Mouse (Mus musculus) limb, embryonic 13.5 days (tissue): ENCODE data around the gene Wbp1. TPM values are rescaled to one million over a fixed set of nuclear protein-coding genes. Genes with fewer than 3 reads are reported as not detected.

Experiments
- ATAC-seq: fragments of 200-750 bp; cut with Nextera tagmentation; 2 replicates; pipeline ENCODE4 v1.8.0; 2017; ENCODE audit warnings: low read depth, moderate number of reproducible peaks, moderate TSS enrichment; ENCODE audit not compliant: low FRiP score
- H3K27ac ChIP-seq: fragments of 300-500 bp; sonication (generic); 2 replicates; pipeline ENCODE4 v1.5.1; 2015; ENCODE audit warnings: inconsistent platforms, mild to moderate bottlenecking, moderate library complexity
- H3K27me3 ChIP-seq: fragments of 300-500 bp; sonication (generic); 2 replicates; pipeline ENCODE4 v1.6.1; 2015; ENCODE audit warnings: mild to moderate bottlenecking, inconsistent platforms
- H3K36me3 ChIP-seq: fragments of 300-500 bp; sonication (generic); 2 replicates; pipeline ENCODE4 v1.6.1; 2015; ENCODE audit warnings: inconsistent platforms, mild to moderate bottlenecking, moderate library complexity
- H3K4me1 ChIP-seq: fragments of 300-500 bp; sonication (generic); 2 replicates; pipeline ENCODE4 v1.6.1; 2015; ENCODE audit warnings: inconsistent platforms
- H3K4me2 ChIP-seq: fragments of 300-500 bp; sonication (generic); replicated peaks from 2 replicates; pipeline ENCODE4 v1.6.1; 2015; ENCODE audit warnings: inconsistent platforms, mild to moderate bottlenecking, moderate library complexity
- H3K4me3 ChIP-seq: fragments of 300-500 bp; sonication (generic); 2 replicates; pipeline ENCODE4 v1.5.1; 2015; ENCODE audit warnings: moderate library complexity, mild to moderate bottlenecking, inconsistent platforms
- H3K9ac ChIP-seq: fragments of 300-500 bp; sonication (generic); 2 replicates; pipeline ENCODE4 v1.6.1; 2015; ENCODE audit warnings: mild to moderate bottlenecking, inconsistent platforms
- H3K9me3 ChIP-seq: fragments of 300-500 bp; sonication (generic); 2 replicates; pipeline ENCODE4 v1.6.1; 2016; ENCODE audit warnings: inconsistent platforms
- WGBS: fragments of 180-500 bp; shearing (Covaris S2); methylation state at CpG from one replicate; pipeline ENCODE4 v1.1.7; 2015; 5-methylcytosine and 5-hydroxymethylcytosine counted together
- polyA plus RNA-seq: library from polyadenylated mRNA; unstranded; fragments of >200 nt; fragmentation: Nextera tagmentation; extraction: Ambion mirVana; gene quantifications from 2 replicates; pipeline ENCODE4 v1.2.1, GENCODE M21; 2015

Gene Wbp1
- polyA plus RNA-seq, 1 experiment from 2014 or later: 161 TPM

DNA sequence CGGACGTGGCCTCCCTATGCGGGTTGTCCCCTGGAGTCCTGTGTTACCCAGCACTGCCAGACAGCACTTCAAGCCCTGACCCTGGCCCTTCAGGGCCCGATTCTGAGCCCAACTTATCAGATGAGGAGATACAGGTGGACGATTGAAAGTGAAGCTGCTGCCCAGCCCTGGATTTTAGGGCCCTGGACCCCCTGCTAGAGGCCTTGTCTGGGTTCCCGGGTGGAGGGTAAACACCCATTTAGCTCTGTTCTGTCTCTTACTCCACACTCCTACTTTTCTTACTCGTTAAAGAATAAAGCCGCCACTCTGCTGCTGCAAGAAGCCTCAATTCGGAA is 33.5 kb downstream of the Wbp1 start:
- peak overlapping the region; percentile 13 for H3K9ac ChIP-seq
- WGBS: 9% methylated on average over 9 of the region's 9 CpGs
- peak overlapping the region; percentile 52 for H3K4me2 ChIP-seq
- H3K27me3 ChIP-seq: peaks cover 92% of the 10 kb centered on the region
- H3K4me1 ChIP-seq: peaks cover 43% of the 10 kb centered on the region
- no peak for ATAC-seq
- H3K27ac ChIP-seq: no peak overlapping the region
- H3K9me3 ChIP-seq: no peaks in the 10 kb centered on the region
- peak overlapping the region; percentile 23; the same call in 1 of the 2 replicates for H3K4me3 ChIP-seq
- H3K36me3 ChIP-seq: no peaks in the 10 kb centered on the region

GRCm38 (mm10) chr6:83087205-83087925 is 34.0 kb downstream of the Wbp1 start:
- peak overlapping the region; percentile 13 for H3K9ac ChIP-seq
- peak overlapping the region; percentile 52 for H3K4me2 ChIP-seq

GRCm38 (mm10) chr6:83086121-83087035 is 35.0 kb downstream of the Wbp1 start, which contains the start of gene Lbx2:
TSS of gene Lbx2 (plus strand) at chr6:83086367.
- 2% methylated on average over 40 of the region's 42 CpGs for WGBS
- peak within 1 kb of the TSS; percentile 54 for H3K9ac ChIP-seq
- H3K27ac ChIP-seq: no peak within 1 kb of the TSS
- H3K4me1 ChIP-seq: peaks cover 43% of the 10 kb centered on the region
- no peak for ATAC-seq
- H3K9me3 ChIP-seq: no peaks in the 10 kb centered on the region
- H3K27me3 ChIP-seq: peaks cover 95% of the 10 kb centered on the region
- peak within 1 kb of the TSS; percentile 37 for H3K4me3 ChIP-seq
- peak within 1 kb of the TSS; percentile 64 for H3K4me2 ChIP-seq
- peaks cover 13% of the 10 kb centered on the region for H3K36me3 ChIP-seq

More at GRCm38 (mm10) chr6:83087205-83087925, 34.0 kb downstream of the Wbp1 start:
- Histone ChIP-seq H3K4me1 (peaks cover 43% of the 10 kb centered on the region), H3K4me3 (peak overlapping the region; percentile 23), H3K27me3 (peaks cover 93% of the 10 kb centered on the region), H3K27ac (no peak overlapping the region), H3K9me3 (no peaks in the 10 kb centered on the region), H3K36me3 (peaks cover 4% of the 10 kb centered on the region)
- no peak for ATAC-seq
- 2% methylated on average over 47 of the region's 47 CpGs for WGBS

GRCm38 (mm10) chr6:83084477-83084876 is 36.9 kb downstream of the Wbp1 start:
- 3% methylated on average over 6 of the region's 6 CpGs for WGBS
- H3K27me3 ChIP-seq: peaks cover 76% of the 10 kb centered on the region
- no peak overlapping the region for H3K4me3 ChIP-seq
- H3K9me3 ChIP-seq: no peaks in the 10 kb centered on the region
- peaks cover 26% of the 10 kb centered on the region for H3K36me3 ChIP-seq
- peaks cover 44% of the 10 kb centered on the region for H3K4me1 ChIP-seq
- no peak for ATAC-seq
- no peak overlapping the region for H3K9ac ChIP-seq
- H3K27ac ChIP-seq: no peak overlapping the region
- no peak overlapping the region for H3K4me2 ChIP-seq

- no peaks in the 10 kb centered on the region for H3K9me3 ChIP-seq
- H3K4me3 ChIP-seq: no peak overlapping the region
- WGBS: 24% methylated on average over 5 of the region's 5 CpGs
- H3K4me2 ChIP-seq: no peak overlapping the region
- peaks cover 67% of the 10 kb centered on the region for H3K27me3 ChIP-seq
- H3K27ac ChIP-seq: no peak overlapping the region
- peaks cover 52% of the 10 kb centered on the region for H3K4me1 ChIP-seq
- H3K36me3 ChIP-seq: peaks cover 26% of the 10 kb centered on the region
- no peak overlapping the region for H3K9ac ChIP-seq
- no peak for ATAC-seq
These were observed 37.9 kb downstream of the Wbp1 start for GRCm38 (mm10) chr6:83083497-83083896.

DNA sequence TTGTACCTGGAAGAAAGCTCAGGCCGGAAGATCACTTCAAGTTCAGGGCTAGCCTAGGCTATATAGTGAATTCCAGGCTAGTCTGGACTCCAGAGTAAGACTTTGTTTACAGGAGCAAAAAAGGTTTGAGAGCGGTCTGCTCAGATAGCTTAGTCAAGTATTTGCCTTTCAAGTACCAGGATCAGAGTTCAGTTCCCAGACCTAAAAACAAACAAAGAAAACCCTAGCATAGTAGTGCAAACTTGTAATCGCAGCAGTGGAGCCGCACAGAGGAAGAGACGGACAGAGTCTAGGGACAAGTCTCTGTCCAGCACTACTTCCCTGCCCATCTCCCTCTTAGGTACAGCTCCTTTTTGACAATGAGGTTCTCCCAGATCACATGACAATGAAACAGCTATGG is 41.1 kb downstream of the Wbp1 start:
- Histone ChIP-seq H3K9me3 (no peaks in the 10 kb centered on the region), H3K36me3 (peaks cover 26% of the 10 kb centered on the region), H3K4me2 (no peak overlapping the region), H3K4me1 (peaks cover 27% of the 10 kb centered on the region), H3K27me3 (peaks cover 50% of the 10 kb centered on the region), H3K27ac (no peak overlapping the region), H3K4me3 (no peak overlapping the region), H3K9ac (no peak overlapping the region)
- ATAC-seq: no peak
- WGBS: 97% methylated on average over 5 of the region's 5 CpGs

DNA sequence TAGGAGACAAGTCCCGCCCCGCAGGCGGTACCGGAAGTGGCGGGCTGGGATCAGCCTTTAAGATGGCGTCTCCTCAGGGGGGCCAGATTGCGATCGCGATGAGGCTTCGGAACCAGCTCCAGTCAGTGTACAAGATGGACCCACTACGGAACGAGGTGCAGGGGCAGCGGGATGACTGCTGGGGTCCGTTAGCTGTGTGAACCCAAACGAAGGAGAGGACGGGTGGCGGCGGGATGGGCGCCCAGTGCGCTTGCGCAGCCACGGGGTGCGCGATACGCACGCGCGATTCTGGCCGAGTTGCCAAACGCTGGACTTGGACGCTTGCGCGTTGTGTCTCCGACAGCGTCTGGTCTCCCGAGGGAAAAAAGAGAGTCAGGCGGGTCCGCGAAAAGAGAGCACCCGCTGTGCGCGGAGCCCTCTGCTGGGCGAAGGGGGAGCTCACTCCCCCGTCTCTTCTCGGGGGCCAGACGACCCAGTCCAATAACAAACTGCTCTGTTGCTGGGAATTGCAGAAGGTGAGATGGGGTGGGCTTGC is 43.0 kb downstream of the Wbp1 start:
- peak; percentile 90 for ATAC-seq
- Histone ChIP-seq H3K9me3 (no peaks in the 10 kb centered on the region), H3K36me3 (peaks cover 26% of the 10 kb centered on the region), H3K9ac (peak overlapping the region; percentile 76), H3K27ac (peak overlapping the region; percentile 64; the same call in 1 of the 2 replicates), H3K4me2 (peak overlapping the region; percentile 96), H3K4me3 (peak overlapping the region; percentile 77), H3K27me3 (peaks cover 50% of the 10 kb centered on the region), H3K4me1 (peaks cover 14% of the 10 kb centered on the region)
- under 1% methylated on average over 46 of the region's 46 CpGs for WGBS

- peak within 1 kb of the TSS; percentile 65 for H3K27ac ChIP-seq
- peak; percentile 97 for ATAC-seq
- H3K9ac ChIP-seq: peak within 1 kb of the TSS; percentile 76
- H3K36me3 ChIP-seq: peaks cover 26% of the 10 kb centered on the region
- peak within 1 kb of the TSS; percentile 77 for H3K4me3 ChIP-seq
- under 1% methylated on average over 54 of the region's 54 CpGs for WGBS
- peaks cover 14% of the 10 kb centered on the region for H3K4me1 ChIP-seq
- no peaks in the 10 kb centered on the region for H3K9me3 ChIP-seq
- H3K4me2 ChIP-seq: peak within 1 kb of the TSS; percentile 96
- H3K27me3 ChIP-seq: peaks cover 50% of the 10 kb centered on the region
These were observed 43.6 kb downstream of the Wbp1 start, which contains the start of gene Pcgf1 for GRCm38 (mm10) chr6:83077630-83078323. TSS of gene Pcgf1 (plus strand) at chr6:83077869.

DNA sequence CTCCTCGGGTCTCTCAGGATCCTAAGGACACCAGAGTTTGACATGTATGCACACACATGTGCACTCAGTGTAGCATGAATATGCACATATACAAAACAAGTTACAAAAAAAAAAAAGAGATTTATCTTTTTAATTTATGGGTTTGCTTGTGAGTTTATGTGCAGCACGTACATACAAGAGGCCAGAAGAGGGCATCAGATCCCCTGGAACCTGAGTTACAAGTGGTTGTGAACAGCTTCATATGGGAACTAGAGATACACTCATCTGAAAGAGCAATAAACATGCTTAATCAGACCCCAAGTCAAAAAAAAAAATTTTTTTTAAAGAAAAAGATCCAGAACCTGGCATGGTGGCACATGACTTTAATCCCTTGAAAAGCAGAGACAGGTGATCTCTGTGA is 46.4 kb downstream of the Wbp1 start:
- 23% methylated on average over 2 of the region's 2 CpGs for WGBS
- Histone ChIP-seq H3K4me3 (no peak overlapping the region), H3K4me2 (no peak overlapping the region), H3K27ac (no peak overlapping the region), H3K9me3 (no peaks in the 10 kb centered on the region), H3K27me3 (peaks cover 68% of the 10 kb centered on the region), H3K4me1 (peaks cover 27% of the 10 kb centered on the region), H3K36me3 (no peaks in the 10 kb centered on the region), H3K9ac (no peak overlapping the region)
- no peak for ATAC-seq

DNA sequence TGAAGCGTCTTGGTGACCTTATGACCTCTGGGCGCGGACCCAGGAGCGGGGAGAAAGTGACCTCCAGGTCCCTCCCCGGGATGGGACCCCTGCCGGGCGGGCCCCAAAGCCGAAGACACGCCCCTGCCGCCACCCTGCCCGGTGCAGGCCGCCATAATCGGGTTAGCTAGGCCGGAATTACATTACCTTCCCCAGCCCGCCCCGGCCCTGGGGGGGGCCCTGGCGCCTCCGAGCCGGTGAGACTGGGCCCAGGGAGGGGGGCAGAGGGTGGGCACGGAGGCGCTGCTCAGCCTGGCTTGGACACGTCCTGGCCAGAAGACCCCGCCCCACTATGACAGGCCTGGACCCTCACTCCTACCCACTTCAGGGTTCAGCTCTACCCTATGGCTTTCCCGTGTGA is 50.1 kb downstream of the Wbp1 start:
- Histone ChIP-seq H3K4me1 (peaks cover 24% of the 10 kb centered on the region), H3K9ac (no peak overlapping the region), H3K36me3 (no peaks in the 10 kb centered on the region), H3K27ac (no peak overlapping the region), H3K27me3 (peaks cover 99% of the 10 kb centered on the region), H3K4me3 (peak overlapping the region; percentile 22; the same call in 1 of the 2 replicates), H3K9me3 (no peaks in the 10 kb centered on the region), H3K4me2 (peak overlapping the region; percentile 40)
- WGBS: 4% methylated on average over 14 of the region's 24 CpGs
- peak; percentile 58; the same call in 1 of the 2 replicates for ATAC-seq

- no peak overlapping the region for H3K27ac ChIP-seq
- WGBS: 1% methylated on average over 58 of the region's 58 CpGs
- peaks cover 99% of the 10 kb centered on the region for H3K27me3 ChIP-seq
- H3K4me1 ChIP-seq: peaks cover 24% of the 10 kb centered on the region
- 0 out of 2 replicates have a peak overlapping the region, but pooled peaks have one; percentile 25 for H3K9ac ChIP-seq
- no peaks in the 10 kb centered on the region for H3K36me3 ChIP-seq
- peak overlapping the region; percentile 31 for H3K4me3 ChIP-seq
- ATAC-seq: no peak
- H3K4me2 ChIP-seq: peak overlapping the region; percentile 54
- no peaks in the 10 kb centered on the region for H3K9me3 ChIP-seq
These were observed 50.8 kb downstream of the Wbp1 start for GRCm38 (mm10) chr6:83070311-83071219.
